Mouse (Mus musculus): ENCODE results near the gene Grip2.

Gene Grip2

GRCm38 (mm10) chr6:91827016-91827570 is at the start of gene Grip2:
Gene Grip2 (minus strand): TSS chr6:91827250.
- no peak for DNase-seq (ENCODE audit: low read depth, low spot score)

DNA sequence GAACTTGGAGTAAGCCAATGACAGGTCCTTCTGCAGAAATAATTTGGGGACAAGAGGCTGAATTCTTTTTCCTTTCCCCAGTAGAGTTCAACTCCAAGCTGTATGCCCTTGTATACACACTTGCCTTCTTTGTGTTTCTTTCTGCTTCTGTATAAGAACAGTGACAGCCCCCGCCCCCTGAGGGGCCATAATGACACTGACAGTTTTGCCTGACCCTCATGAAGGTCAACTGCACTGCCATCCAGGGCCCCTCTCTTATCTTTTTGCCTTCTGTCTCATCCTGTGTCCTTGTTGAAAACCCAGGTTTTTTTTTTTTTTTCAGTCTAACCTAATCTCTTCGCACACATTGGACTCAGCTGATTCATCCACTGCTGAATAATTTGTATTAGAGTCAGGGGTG is 45.7 kb upstream of the Grip2 start:
- no peak for DNase-seq (ENCODE audit: low read depth, low spot score)

DNA sequence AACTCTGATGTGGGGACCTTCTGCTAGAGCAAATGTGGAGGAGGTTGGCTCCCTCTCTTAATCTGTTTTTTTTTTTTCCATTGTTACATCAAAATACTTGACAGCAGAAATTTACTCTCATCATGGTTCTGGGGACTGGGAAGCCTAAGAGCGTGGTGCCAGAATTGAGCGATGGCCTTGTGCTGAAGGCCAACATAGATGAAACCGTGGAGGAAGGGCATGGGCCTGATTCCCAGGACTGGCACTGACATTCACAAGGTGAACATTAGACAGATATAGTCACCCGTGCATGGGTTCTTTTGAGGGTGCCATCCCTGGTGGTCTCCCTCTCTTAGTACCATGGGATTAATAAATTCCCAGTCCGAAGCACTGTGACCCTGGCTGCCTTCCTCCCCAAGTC is 41.0 kb upstream of the Grip2 start:
- no peak for DNase-seq (ENCODE audit: low read depth, low spot score)

GRCm38 (mm10) chr6:91865601-91866000 is 38.6 kb upstream of the Grip2 start:
- no peak for DNase-seq (ENCODE audit: low read depth, low spot score)

GRCm38 (mm10) chr6:91864595-91864994 is 37.5 kb upstream of the Grip2 start:
- DNase-seq (ENCODE audit: low read depth, low spot score), result no peak

- no peak for DNase-seq (ENCODE audit: low read depth, low spot score)
Observed at GRCm38 (mm10) chr6:91862848-91863247, 35.8 kb upstream of the Grip2 start.

- no peak for DNase-seq (ENCODE audit: low read depth, low spot score)
Observed at GRCm38 (mm10) chr6:91858339-91858738, 31.3 kb upstream of the Grip2 start.

DNA sequence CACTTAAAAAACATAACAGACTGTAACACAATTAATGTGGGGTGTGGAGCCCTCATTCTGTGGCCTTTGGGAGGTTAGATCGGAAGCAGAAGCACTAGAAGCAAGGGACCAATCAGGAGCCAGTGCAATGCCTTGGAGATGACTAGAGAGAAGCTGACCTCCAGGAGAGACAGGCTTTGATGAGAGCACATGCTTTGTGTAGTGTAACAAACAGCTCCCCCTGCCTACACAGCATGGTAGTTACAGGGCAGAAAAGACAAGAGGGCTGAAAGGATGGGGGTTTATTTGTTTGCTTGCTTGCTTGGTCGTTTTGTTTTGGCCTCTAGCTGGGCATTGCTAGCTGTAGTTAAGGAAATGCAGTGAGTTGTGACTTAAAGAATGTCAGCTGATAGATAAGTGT is 25.5 kb upstream of the Grip2 start:
- DNase-seq (ENCODE audit: low read depth, low spot score), result peak; percentile 87

- DNase-seq (ENCODE audit: low read depth, low spot score), result no peak
Observed at GRCm38 (mm10) chr6:91843628-91844153, 16.6 kb upstream of the Grip2 start.

GRCm38 (mm10) chr6:91842897-91843627 is 16.0 kb upstream of the Grip2 start:
- peak; percentile 40 for DNase-seq (ENCODE audit: low read depth, low spot score)

DNA sequence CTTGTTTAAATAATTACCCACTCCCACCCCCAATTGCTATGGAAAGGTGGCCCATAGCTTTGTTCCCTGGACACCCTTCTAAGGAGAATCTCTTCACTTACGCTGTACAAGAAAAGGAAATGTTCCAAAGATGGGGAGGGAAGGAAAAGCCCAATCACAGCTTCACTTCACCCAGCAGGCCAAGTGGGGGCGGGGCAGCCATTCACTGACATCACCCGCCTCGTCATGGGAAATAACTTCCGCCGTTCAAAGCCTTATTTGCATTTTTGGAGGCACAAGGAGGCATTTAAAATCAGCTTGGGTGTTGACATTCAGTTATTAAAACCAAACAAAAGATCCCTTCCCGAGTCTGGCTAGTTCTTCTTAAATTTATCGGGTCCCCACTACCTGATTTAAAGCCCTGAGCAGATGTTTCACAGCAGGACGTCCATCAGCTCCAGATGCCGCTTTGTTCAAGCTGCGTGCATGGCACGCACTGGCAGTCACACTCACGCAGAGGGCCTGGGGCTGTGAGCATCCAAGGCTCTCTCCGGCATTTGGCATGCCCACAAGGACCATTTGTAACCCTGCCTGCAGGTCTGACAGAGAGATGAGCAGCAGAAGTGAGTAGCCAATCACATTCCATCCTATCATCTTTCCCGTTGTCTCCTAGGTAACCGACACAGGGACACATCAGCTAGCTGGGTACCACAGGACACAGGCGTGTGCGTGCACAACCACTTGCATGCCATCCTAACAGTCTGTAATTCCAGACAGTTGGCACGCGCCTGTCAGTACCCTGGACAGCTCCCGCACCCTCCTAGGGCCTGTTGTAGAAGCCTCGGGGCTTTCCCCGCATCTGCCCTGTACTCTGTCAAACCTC is 12.2 kb upstream of the Grip2 start:
- DNase-seq (ENCODE audit: low read depth, low spot score), result peak; percentile 69

- no peak for DNase-seq (ENCODE audit: low read depth, low spot score)
Observed at GRCm38 (mm10) chr6:91832863-91833440, 5.9 kb upstream of the Grip2 start.

DNA sequence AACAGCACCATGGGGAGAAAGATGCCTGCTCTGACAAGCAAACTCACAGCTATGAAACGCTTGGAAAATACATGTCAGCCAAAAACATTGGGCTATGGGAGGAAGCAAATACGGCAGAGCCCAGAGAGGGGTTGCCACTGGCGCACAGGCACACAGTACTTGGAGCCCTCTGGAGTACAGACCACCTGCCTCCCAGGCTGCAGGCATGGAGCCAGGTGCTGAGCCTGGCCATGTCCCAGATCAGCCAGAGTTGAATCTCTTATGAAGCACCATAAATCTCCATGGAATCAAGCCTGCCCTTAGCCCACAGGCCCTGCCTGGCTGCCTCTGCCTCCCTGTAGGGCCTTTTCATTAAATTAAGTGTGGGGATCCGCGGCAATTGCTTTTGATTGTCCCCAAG is 876 bp upstream of the Grip2 start:
- DNase-seq (ENCODE audit: low read depth, low spot score), result no peak

- DNase-seq (ENCODE audit: low read depth, low spot score), result no peak
Observed at GRCm38 (mm10) chr6:91818271-91818670, 8.8 kb downstream of the Grip2 start.

GRCm38 (mm10) chr6:91815976-91816375 is 11.1 kb downstream of the Grip2 start:
- DNase-seq (ENCODE audit: low read depth, low spot score), result no peak

DNA sequence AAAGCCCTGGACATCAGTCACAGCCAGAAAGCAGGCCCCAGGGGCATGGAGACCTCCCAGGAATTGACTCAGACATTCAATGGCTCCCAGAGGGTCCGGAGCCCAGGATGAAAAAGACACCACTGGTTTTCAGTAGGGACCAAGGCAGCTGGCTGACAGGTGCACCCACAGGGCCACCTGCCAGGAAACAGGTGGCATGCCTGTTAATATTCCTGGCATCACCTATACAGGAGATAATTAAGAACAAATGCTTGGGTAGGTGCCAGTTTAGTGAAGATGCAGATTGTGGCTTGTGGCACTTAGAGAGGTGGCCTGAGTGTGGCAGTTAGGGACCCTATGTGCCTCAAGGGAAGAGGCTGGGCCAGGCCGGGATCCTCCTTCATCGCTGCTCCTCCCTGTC is 13.4 kb downstream of the Grip2 start:
- DNase-seq (ENCODE audit: low read depth, low spot score), result no peak

- no peak for DNase-seq (ENCODE audit: low read depth, low spot score)
Observed at GRCm38 (mm10) chr6:91810007-91810406, 17.0 kb downstream of the Grip2 start.

DNA sequence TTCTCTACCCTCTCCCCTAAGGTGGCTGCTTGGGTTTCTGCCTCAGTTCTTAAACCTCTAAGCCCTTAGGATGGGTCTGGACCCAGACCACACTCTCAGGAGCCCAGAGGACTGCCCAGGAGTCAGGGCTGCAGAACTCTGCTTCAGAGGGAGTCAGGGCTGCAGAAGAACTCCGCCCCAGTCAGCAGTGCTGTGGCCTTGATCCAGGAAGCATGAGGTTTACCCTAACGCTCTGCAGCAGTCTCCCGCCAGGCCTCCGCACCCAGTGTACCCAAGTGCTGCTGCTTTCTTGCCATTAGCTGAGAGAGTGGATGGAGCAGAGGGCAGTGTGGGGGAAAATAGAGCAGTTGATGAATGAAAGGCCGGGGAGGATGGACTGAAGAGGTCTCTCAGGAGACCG is 19.0 kb downstream of the Grip2 start:
- no peak for DNase-seq (ENCODE audit: low read depth, low spot score)

DNA sequence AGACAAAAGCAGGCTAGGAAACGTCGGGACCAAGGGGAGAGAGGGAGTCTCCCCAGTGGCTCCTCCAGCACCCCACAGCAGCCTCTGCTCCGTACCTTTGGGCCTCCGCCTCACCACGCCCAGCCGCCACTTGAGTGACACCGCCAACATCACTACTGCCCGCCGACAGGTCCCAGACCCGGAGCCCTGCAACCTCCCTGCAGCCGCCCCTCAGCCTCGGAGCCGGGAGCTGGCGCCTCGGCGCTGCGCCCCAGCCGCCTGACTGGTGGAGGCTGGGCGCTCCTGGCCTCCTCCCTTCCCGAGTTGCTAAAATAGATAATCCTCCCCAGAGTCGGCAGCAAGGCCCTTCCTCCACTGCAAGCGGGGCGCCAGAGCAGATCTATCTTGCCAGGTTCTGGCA is 19.9 kb downstream of the Grip2 start:
- DNase-seq (ENCODE audit: low read depth, low spot score), result no peak

GRCm38 (mm10) chr6:91804177-91804576 is 22.9 kb downstream of the Grip2 start:
- no peak for DNase-seq (ENCODE audit: low read depth, low spot score)

DNA sequence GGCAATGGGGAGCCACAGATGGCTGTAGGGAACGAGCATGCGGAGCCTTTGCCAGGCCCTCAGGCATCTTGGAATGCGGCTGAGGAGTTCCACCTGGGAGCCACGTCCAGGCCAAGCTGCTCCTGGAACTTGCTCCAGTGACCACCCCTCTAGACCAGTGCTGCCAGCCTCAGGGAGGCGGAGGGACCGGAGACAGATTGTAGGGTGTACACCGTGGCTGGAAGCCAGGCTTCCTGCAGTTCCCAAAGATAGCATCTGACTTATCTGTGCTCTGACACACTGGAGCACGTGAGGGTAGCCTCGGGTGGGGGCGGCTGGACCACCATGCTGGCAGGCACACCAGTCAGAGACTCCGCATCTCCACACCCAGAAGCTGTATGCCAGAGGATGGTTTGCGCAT is 28.6 kb downstream of the Grip2 start:
- no peak for DNase-seq (ENCODE audit: low read depth, low spot score)

DNA sequence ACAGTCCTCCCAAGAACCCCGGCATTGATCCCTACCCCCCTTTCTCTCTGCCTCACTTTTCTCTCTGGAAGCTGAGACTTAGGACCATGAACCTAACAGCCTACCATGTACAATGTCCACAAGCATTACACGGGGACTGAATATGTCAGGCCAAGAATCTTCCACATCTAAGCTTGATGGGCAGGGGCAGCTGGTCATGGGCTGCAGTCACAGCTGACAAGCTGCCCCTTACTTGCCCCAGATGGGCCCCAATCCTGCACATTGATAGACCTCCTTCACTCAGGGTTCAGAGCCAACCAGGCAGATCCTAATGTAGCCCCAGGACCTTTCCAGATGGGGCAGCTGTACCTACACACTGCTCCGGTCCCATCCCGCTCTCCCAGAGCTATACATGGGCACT is 30.3 kb downstream of the Grip2 start:
- no peak for DNase-seq (ENCODE audit: low read depth, low spot score)
